Mouse (Mus musculus) gastrocnemius, postnatal 14 days (tissue): ENCODE results near the gene Qrfp. TPM values are rescaled to one million over a fixed set of nuclear protein-coding genes. Genes with fewer than 3 reads are reported as not detected.

Experiments
- total RNA-seq, 2 experiments: library from RNA; stranded (reverse); gene quantifications; 2 replicates each; pipeline ENCODE4 v1.2.3; 2021

The Qrfp gene
- total RNA-seq, 2 experiments from 2014 or later: not detected

Other genes with a start within 250 kb of the Qrfp start
- gene Fubp3, start 237.9 kb downstream of the Qrfp start, total RNA-seq: 10 to 100 TPM; 14.7 to 15.1 TPM
- gene Prdm12, start 170.5 kb downstream of the Qrfp start, total RNA-seq: not detected
- 1 to 10 TPM; 7.8 to 8.5 TPM for gene Exosc2, start 139.9 kb downstream of the Qrfp start, total RNA-seq
- gene Abl1, start 122.2 kb downstream of the Qrfp start, total RNA-seq: 10 to 100 TPM; 25.5 to 28.4 TPM
- not detected for gene Fibcd1, start 35.4 kb upstream of the Qrfp start, total RNA-seq
- under 1 TPM; 0.60 to 0.66 TPM for gene Lamc3, start 76.7 kb upstream of the Qrfp start, total RNA-seq
- 10 to 100 TPM; 16.0 to 18.2 TPM for gene Aif1l, start 139.6 kb upstream of the Qrfp start, total RNA-seq
- gene Nup214, start 163.9 kb upstream of the Qrfp start, total RNA-seq: 10 to 100 TPM; 20.0 to 20.6 TPM